Mouse (Mus musculus): Measurements from ENCODE around the gene Nsd1. TPM values are rescaled to one million over a fixed set of nuclear protein-coding genes. Genes with fewer than 3 reads are reported as not detected.
A peak's percentile ranks its signal among the peaks of the same experiment; 100 is the strongest.

Nsd1 gene
- polyA plus RNA-seq, 1 experiment from 2014 or later: 55.7 TPM

DNA sequence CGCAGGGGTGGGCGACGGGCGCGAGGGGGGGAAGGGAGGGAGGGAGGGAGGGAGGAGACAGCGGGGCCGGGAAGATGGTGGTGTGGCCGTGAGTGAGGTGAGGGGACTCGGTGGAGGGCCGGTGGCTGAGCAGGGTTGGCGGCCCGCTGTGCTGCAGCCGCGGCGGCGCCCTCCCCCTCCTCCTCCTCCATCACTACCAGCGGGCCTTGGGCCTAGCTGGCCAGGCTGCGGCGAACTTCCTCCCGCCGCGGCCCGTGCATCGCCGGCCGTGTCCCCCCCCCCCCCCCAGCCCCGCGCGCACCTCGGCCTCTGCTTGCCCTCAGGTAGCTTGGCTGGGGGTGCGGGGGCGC, 2.4 kb downstream of the Nsd1 start:
- H3K9ac ChIP-seq (replicated peaks; ENCODE audit: low read depth): peak overlapping the region; percentile 88
- H3K4me3 ChIP-seq (ENCODE audit: low read depth, low read length): peak overlapping the region; percentile 75
- peaks cover 21% of the 10 kb centered on the region; the same call in 1 of the 2 replicates for H3K4me1 ChIP-seq (ENCODE audit: insufficient read depth, low read depth, low read length)
- TF ChIP-seq EP300 (IDR thresholded peaks at IDR 0.05) (no peak), CTCF (IDR thresholded peaks at IDR 0.05) (no peak)
- WGBS: 6% methylated on average over 3 of the region's 32 CpGs
- H3K4me2 ChIP-seq (replicated peaks; ENCODE audit: low read depth, low read length): peak overlapping the region; percentile 81
- peaks cover 7% of the 10 kb centered on the region; the same call in 1 of the 2 replicates for H3K36me3 ChIP-seq (ENCODE audit: insufficient read depth, low read length)
- ATAC-seq: peak; percentile 29
- no peaks in the 10 kb centered on the region for H3K27me3 ChIP-seq (replicated peaks; ENCODE audit: insufficient read depth, low read length)
- H3K9me3 ChIP-seq (ENCODE audit: low read length): no peaks in the 10 kb centered on the region
- H3K27ac ChIP-seq (ENCODE audit: low read length): peak overlapping the region; percentile 98
- DNase-seq (ENCODE audit: low spot score): peak; percentile 82

DNA sequence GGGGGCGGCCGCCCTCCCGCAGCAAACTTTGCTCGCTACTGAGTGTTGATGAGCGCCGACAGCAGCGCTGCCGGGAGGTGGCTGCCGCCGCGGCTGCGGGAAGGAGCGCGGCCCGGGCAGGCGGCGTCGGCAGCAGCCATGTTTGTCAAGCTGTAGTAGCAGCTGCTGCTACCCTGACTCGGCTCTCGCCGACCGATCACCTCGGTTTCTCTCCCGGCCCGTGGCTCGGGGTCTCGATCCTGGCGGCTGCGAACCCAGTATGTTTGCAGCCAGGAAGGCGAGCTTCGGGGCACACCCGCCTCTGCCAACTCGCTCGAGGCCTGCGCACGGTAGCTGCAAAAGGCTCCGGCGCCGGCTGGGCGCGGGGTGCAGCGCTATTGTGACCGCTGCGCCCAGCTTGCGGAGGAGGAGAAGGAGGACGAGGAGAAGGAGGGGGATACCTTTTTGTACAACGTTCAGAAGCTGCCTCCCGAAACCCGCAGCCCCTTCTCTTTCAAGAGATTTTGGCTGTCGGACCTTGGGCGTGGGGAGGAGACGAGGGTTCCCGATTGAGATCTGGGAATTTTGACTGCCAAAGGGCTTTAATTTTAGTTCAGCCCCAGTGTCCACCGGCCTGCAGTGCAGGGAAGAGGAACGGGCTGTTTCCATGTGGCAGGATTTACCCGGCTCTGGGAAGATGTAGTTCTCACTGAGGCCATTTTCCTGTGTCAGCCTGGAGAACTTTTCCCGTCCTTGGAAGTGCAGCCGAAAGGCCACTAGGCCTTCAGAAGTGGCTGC, 3.0 kb downstream of the Nsd1 start:
- Histone ChIP-seq H3K27me3 (replicated peaks; ENCODE audit: insufficient read depth, low read length) (no peaks in the 10 kb centered on the region), H3K4me2 (replicated peaks; ENCODE audit: low read depth, low read length) (peak overlapping the region; percentile 81), H3K4me1 (ENCODE audit: insufficient read depth, low read depth, low read length) (peaks cover 21% of the 10 kb centered on the region; the same call in 1 of the 2 replicates), H3K4me3 (ENCODE audit: low read depth, low read length) (peak overlapping the region; percentile 75), H3K36me3 (ENCODE audit: insufficient read depth, low read length) (peaks cover 7% of the 10 kb centered on the region; the same call in 1 of the 2 replicates), H3K9ac (replicated peaks; ENCODE audit: low read depth) (peak overlapping the region; percentile 88), H3K27ac (ENCODE audit: low read length) (peak overlapping the region; percentile 98), H3K9me3 (ENCODE audit: low read length) (no peaks in the 10 kb centered on the region)
- DNase-seq (ENCODE audit: low spot score) (peak; percentile 68), ATAC-seq (no peak)
- TF ChIP-seq CTCF (IDR thresholded peaks at IDR 0.05) (peak; percentile 2; the same call in 1 of the 2 replicates), EP300 (IDR thresholded peaks at IDR 0.05) (no peak)
- WGBS: under 1% methylated on average over 45 of the region's 58 CpGs

DNA sequence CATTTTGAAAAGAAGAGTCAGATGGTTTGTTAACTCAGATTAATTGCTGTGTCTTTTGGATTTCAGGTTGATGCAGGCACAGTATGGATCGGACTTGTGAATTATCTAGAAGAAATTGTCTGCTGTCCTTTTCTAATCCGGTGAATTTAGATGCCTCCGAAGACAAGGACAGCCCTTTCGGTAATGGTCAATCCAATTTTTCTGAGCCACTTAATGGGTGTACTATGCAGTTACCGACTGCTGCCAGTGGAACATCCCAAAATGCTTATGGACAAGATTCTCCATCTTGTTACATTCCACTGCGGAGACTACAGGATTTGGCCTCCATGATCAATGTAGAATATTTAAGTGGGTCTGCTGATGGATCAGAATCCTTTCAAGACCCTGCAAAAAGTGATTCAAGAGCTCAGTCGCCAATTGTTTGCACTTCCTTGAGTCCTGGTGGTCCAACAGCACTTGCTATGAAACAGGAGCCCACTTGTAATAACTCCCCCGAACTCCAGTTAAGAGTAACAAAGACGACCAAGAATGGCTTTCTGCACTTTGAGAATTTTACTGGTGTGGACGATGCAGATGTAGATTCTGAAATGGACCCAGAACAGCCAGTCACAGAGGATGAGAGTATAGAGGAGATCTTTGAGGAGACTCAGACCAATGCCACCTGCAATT, 3.7 kb downstream of the Nsd1 start:
- Histone ChIP-seq H3K27me3 (replicated peaks; ENCODE audit: insufficient read depth, low read length) (no peaks in the 10 kb centered on the region), H3K4me3 (ENCODE audit: low read depth, low read length) (peak overlapping the region; percentile 75), H3K4me2 (replicated peaks; ENCODE audit: low read depth, low read length) (peak overlapping the region; percentile 81), H3K36me3 (ENCODE audit: insufficient read depth, low read length) (peaks cover 7% of the 10 kb centered on the region; the same call in 1 of the 2 replicates), H3K4me1 (ENCODE audit: insufficient read depth, low read depth, low read length) (peaks cover 21% of the 10 kb centered on the region; the same call in 1 of the 2 replicates), H3K27ac (ENCODE audit: low read length) (peak overlapping the region; percentile 98), H3K9ac (replicated peaks; ENCODE audit: low read depth) (peak overlapping the region; percentile 88), H3K9me3 (ENCODE audit: low read length) (no peaks in the 10 kb centered on the region)
- WGBS: 36% methylated on average over 10 of the region's 10 CpGs
- ATAC-seq: no peak
- TF ChIP-seq EP300 (IDR thresholded peaks at IDR 0.05) (no peak), CTCF (IDR thresholded peaks at IDR 0.05) (no peak)
- DNase-seq (ENCODE audit: low spot score): no peak

DNA sequence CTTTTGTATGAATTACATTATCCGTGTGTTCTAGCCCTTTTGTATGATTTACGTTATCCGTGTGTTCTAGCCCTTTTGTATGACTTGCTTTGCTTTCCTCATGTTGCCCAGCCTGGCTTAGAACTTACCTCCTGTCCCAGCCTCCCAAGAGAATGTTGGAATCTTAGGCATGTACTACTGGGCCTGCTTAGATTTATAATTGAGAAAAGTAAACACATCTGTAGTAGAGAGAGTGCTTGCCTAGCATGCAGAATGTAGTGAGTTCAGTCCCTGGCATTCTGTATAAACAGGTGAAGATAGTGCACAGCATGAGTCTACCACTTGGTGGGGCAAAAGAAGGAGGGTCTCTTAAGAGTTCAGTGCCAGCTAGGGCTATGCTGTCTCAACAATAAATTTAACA, 14.8 kb downstream of the Nsd1 start:
- Histone ChIP-seq H3K27ac (ENCODE audit: low read length) (no peak overlapping the region), H3K4me1 (ENCODE audit: insufficient read depth, low read depth, low read length) (no peaks in the 10 kb centered on the region), H3K9me3 (ENCODE audit: low read length) (no peaks in the 10 kb centered on the region), H3K4me2 (replicated peaks; ENCODE audit: low read depth, low read length) (no peak overlapping the region), H3K27me3 (replicated peaks; ENCODE audit: insufficient read depth, low read length) (no peaks in the 10 kb centered on the region), H3K36me3 (ENCODE audit: insufficient read depth, low read length) (0 out of 2 replicates have a peak, but pooled peaks cover 12% of the 10 kb centered on the region), H3K4me3 (ENCODE audit: low read depth, low read length) (no peak overlapping the region), H3K9ac (replicated peaks; ENCODE audit: low read depth) (no peak overlapping the region)
- WGBS: 71% methylated on average over 3 of the region's 3 CpGs
- TF ChIP-seq CTCF (IDR thresholded peaks at IDR 0.05): no peak
- TF ChIP-seq EP300 (IDR thresholded peaks at IDR 0.05): peak; percentile 52
- ATAC-seq (peak; percentile 62), DNase-seq (ENCODE audit: low spot score) (no peak)

DNA sequence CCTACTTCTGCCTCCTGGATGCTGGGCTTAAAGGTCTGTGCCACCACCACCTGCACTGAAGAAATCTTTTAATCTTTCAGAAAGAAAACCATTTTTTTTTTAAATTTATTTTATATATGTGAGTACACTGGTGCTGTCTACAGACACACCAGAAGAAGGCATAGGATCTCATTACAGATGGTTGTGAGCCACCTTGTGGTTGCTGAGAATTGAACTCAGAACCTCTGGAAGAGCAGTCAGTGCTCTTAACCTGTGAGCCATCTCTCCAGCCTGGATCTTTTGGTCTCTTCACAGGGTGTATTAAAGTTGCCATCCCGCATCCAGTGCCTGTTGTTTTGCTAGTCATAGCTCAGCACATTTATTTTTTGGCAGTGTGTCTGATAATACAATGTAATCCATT, 21.1 kb downstream of the Nsd1 start:
- Histone ChIP-seq H3K4me3 (ENCODE audit: low read depth, low read length) (no peak overlapping the region), H3K4me1 (ENCODE audit: insufficient read depth, low read depth, low read length) (no peaks in the 10 kb centered on the region), H3K4me2 (replicated peaks; ENCODE audit: low read depth, low read length) (no peak overlapping the region), H3K36me3 (ENCODE audit: insufficient read depth, low read length) (peaks cover 23% of the 10 kb centered on the region; the same call in 1 of the 2 replicates), H3K9me3 (ENCODE audit: low read length) (no peaks in the 10 kb centered on the region), H3K27ac (ENCODE audit: low read length) (no peak overlapping the region), H3K9ac (replicated peaks; ENCODE audit: low read depth) (no peak overlapping the region), H3K27me3 (replicated peaks; ENCODE audit: insufficient read depth, low read length) (no peaks in the 10 kb centered on the region)
- no peak for DNase-seq (ENCODE audit: low spot score)
- 97% methylated on average over 1 of the region's 1 CpGs for WGBS
- TF ChIP-seq EP300 (IDR thresholded peaks at IDR 0.05): no peak
- TF ChIP-seq CTCF (IDR thresholded peaks at IDR 0.05): peak; percentile 42
- no peak for ATAC-seq

DNA sequence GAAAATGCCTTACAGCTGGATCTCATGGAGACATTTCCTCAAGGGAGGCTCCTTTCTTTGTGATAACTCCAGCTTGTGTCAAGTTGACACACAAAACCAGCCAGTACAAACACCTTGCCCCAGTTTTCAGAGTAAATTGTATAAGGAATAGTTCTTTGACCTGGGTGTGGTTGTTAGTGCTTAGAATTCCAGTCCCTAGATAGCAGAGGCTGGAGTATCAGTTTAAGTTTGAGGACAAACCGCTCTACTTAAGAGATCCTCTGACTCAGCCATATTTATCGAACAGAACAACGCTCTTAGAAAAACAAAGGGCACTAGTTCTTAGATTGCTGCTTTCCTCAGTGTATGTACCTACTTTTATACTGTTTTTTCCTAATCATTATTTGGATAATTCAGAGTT, 33.6 kb downstream of the Nsd1 start:
- no peak for TF ChIP-seq CTCF (IDR thresholded peaks at IDR 0.05)
- TF ChIP-seq EP300 (IDR thresholded peaks at IDR 0.05): peak; percentile 68
- Histone ChIP-seq H3K9ac (replicated peaks; ENCODE audit: low read depth) (no peak overlapping the region), H3K4me2 (replicated peaks; ENCODE audit: low read depth, low read length) (no peak overlapping the region), H3K27ac (ENCODE audit: low read length) (no peak overlapping the region), H3K36me3 (ENCODE audit: insufficient read depth, low read length) (peaks cover 51% of the 10 kb centered on the region), H3K9me3 (ENCODE audit: low read length) (no peaks in the 10 kb centered on the region), H3K4me3 (ENCODE audit: low read depth, low read length) (no peak overlapping the region), H3K27me3 (replicated peaks; ENCODE audit: insufficient read depth, low read length) (no peaks in the 10 kb centered on the region), H3K4me1 (ENCODE audit: insufficient read depth, low read depth, low read length) (no peaks in the 10 kb centered on the region)
- ATAC-seq: peak; percentile 54
- peak; percentile 24 for DNase-seq (ENCODE audit: low spot score)
- WGBS: 67% methylated on average over 3 of the region's 3 CpGs

All from lung, postnatal 0 days (tissue).